Mouse (Mus musculus) kidney, adult 2 months (tissue): ENCODE data around the gene Lrmda.

Source experiments
- CTCF ChIP-seq: fragments of 200-500 bp; conservative IDR thresholded peaks from 2 replicates; pipeline ENCODE4 v1.5.1; 2011; ENCODE audit warnings: low read depth, mild to moderate bottlenecking, control low read depth, low read length, moderate library complexity, mixed read lengths; ENCODE audit not compliant: insufficient read depth, insufficient read length
- POLR2A ChIP-seq: fragments of 200-500 bp; IDR thresholded peaks from one replicate; pipeline ENCODE4 v1.6.1; 2011; ENCODE audit warnings: low read depth, low read length, control low read depth

DNA sequence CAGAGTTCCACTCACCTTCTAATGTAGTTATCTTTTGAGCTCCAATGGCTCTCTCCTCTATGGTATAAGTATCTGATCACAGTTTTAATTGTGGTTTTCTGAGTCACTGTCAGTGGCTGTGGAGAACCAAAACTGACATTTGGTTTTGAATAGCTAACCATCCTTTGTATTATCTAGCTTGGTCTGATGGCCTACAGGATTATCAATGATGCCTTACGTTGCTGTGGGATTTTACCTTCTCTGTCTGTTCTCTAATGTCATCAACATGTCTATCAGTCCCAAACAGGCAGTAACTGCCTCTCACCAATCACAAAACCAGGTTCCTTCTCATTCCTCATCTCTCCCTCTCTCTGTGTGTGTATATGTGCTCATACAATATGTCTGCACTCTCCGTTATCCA, 908.8 kb downstream of the Lrmda start:
- TF ChIP-seq CTCF: no peak
- TF ChIP-seq POLR2A: no peak
